Mouse (Mus musculus) lung, embryonic 14.5 days (tissue): Measurements from ENCODE around the gene Gm36079. TPM values are rescaled to one million over a fixed set of nuclear protein-coding genes. Genes with fewer than 3 reads are reported as not detected.
"Not testable (repeated sequence)": the region's sequence is repeated elsewhere in the genome, so short reads cannot be mapped to it uniquely, and the experiment has no call there.

Experiments
- ATAC-seq: fragments of 200-750 bp; cut with Nextera tagmentation; 2 replicates; pipeline ENCODE4 v1.8.0; 2017; ENCODE audit warnings: mild to moderate bottlenecking, moderate TSS enrichment, moderate library complexity; ENCODE audit not compliant: insufficient read depth
- DNase-seq: peaks from one replicate; pipeline ENCODE4 v3.0.0-alpha.2; 2015
- H3K27ac ChIP-seq: fragments of 300-500 bp; sonication (generic); 2 replicates; pipeline ENCODE4 v1.5.1; 2014; ENCODE audit warnings: low read depth, mild to moderate bottlenecking, moderate library complexity
- H3K27me3 ChIP-seq: fragments of 300-500 bp; sonication (generic); 2 replicates; pipeline ENCODE4 v1.6.1; 2014; ENCODE audit warnings: low read length, control low read depth; ENCODE audit not compliant: insufficient read depth
- H3K36me3 ChIP-seq: fragments of 300-500 bp; sonication (generic); 2 replicates; pipeline ENCODE4 v1.6.1; 2014; ENCODE audit warnings: control low read depth; ENCODE audit not compliant: insufficient read depth
- H3K4me1 ChIP-seq: fragments of 300-500 bp; sonication (generic); 2 replicates; pipeline ENCODE4 v1.6.1; 2014; ENCODE audit warnings: antibody characterized with exemption, control low read depth; ENCODE audit not compliant: insufficient read depth
- H3K4me2 ChIP-seq: fragments of 300-500 bp; sonication (generic); 2 replicates; pipeline ENCODE4 v1.6.1; 2014; ENCODE audit warnings: mild to moderate bottlenecking
- H3K4me3 ChIP-seq: fragments of 300-500 bp; sonication (generic); 2 replicates; pipeline ENCODE4 v1.5.1; 2014; ENCODE audit warnings: low read depth, low read length
- H3K9ac ChIP-seq: fragments of 300-500 bp; sonication (generic); 2 replicates; pipeline ENCODE4 v1.6.1; 2014
- H3K9me3 ChIP-seq: fragments of 300-500 bp; sonication (generic); 2 replicates; pipeline ENCODE4 v1.6.1; 2016; ENCODE audit warnings: low read depth, low read length, control low read depth
- WGBS: fragments of 180-500 bp; shearing (Covaris S2); extraction: QIAGEN DNeasy Blood & Tissue Kit; methylation state at CpG from one replicate; pipeline ENCODE4 v1.1.7; 2014; 5-methylcytosine and 5-hydroxymethylcytosine counted together
- polyA plus RNA-seq: library from polyadenylated mRNA; unstranded; fragments of >200 nt; fragmentation: Nextera tagmentation; extraction: Ambion mirVana; gene quantifications from 2 replicates; pipeline ENCODE4 v1.2.1, GENCODE M21; 2014

The Gm36079 gene
- polyA plus RNA-seq: not detected in 2 replicates

GRCm38 (mm10) chr13:120026911-120027310 lies at the start of gene Gm36079:
TSS of gene Gm36079 (minus strand) at chr13:120027011.
- not testable (repeated sequence) for H3K4me3 ChIP-seq, DNase-seq, H3K4me1 ChIP-seq, H3K27ac ChIP-seq, H3K4me2 ChIP-seq, H3K36me3 ChIP-seq, H3K9me3 ChIP-seq, H3K9ac ChIP-seq, ATAC-seq
- peaks cover 14% of the 10 kb centered on the region; the same call in 1 of the 2 replicates for H3K27me3 ChIP-seq
- 0% methylated on average over 3 of the region's 17 CpGs for WGBS

- DNase-seq, H3K36me3 ChIP-seq, H3K9ac ChIP-seq, H3K4me3 ChIP-seq, H3K27ac ChIP-seq, H3K4me1 ChIP-seq, H3K4me2 ChIP-seq, H3K9me3 ChIP-seq, H3K27me3 ChIP-seq: not testable (repeated sequence)
- no CpG with 5 or more reads among the region's 13 CpGs for WGBS
- 0 out of 2 replicates have a peak, but pooled peaks have one; percentile 47 for ATAC-seq
Observed at GRCm38 (mm10) chr13:120070878-120071277, 44.1 kb upstream of the Gm36079 start.

- H3K36me3 ChIP-seq, H3K4me2 ChIP-seq, H3K27me3 ChIP-seq, H3K4me1 ChIP-seq, H3K27ac ChIP-seq, H3K9me3 ChIP-seq, H3K9ac ChIP-seq, ATAC-seq, DNase-seq, H3K4me3 ChIP-seq: not testable (repeated sequence)
- WGBS: no CpG with 5 or more reads among the region's 12 CpGs
Observed at GRCm38 (mm10) chr13:120070012-120070598, 43.3 kb upstream of the Gm36079 start.

- H3K9me3 ChIP-seq, H3K27ac ChIP-seq, H3K9ac ChIP-seq, H3K4me2 ChIP-seq, H3K4me1 ChIP-seq, H3K27me3 ChIP-seq, H3K4me3 ChIP-seq, DNase-seq, H3K36me3 ChIP-seq: not testable (repeated sequence)
- peak; percentile 95 for ATAC-seq
- WGBS: no CpG with 5 or more reads among the region's 22 CpGs
Observed at GRCm38 (mm10) chr13:120063439-120064089, 36.8 kb upstream of the Gm36079 start.

GRCm38 (mm10) chr13:120062903-120063302 lies 36.1 kb upstream of the Gm36079 start:
- ATAC-seq, H3K36me3 ChIP-seq, H3K4me1 ChIP-seq, H3K9ac ChIP-seq, DNase-seq, H3K4me3 ChIP-seq, H3K9me3 ChIP-seq, H3K27me3 ChIP-seq, H3K4me2 ChIP-seq, H3K27ac ChIP-seq: not testable (repeated sequence)
- no CpG with 5 or more reads among the region's 4 CpGs for WGBS

GRCm38 (mm10) chr13:120052085-120052484 lies 25.3 kb upstream of the Gm36079 start, which contains the start of gene Gm21188:
TSS of gene Gm21188 (minus strand) at chr13:120052194.
- H3K4me2 ChIP-seq, H3K4me1 ChIP-seq, H3K9ac ChIP-seq, DNase-seq, H3K4me3 ChIP-seq, ATAC-seq, H3K27ac ChIP-seq, H3K27me3 ChIP-seq, H3K36me3 ChIP-seq, H3K9me3 ChIP-seq: not testable (repeated sequence)

GRCm38 (mm10) chr13:120048608-120049007 lies 21.8 kb upstream of the Gm36079 start:
- not testable (repeated sequence) for H3K9me3 ChIP-seq, H3K4me1 ChIP-seq, H3K9ac ChIP-seq, ATAC-seq, H3K4me3 ChIP-seq, DNase-seq, H3K27me3 ChIP-seq, H3K4me2 ChIP-seq, H3K27ac ChIP-seq, H3K36me3 ChIP-seq
- no CpG with 5 or more reads among the region's 5 CpGs for WGBS

GRCm38 (mm10) chr13:120048186-120048585 lies 21.4 kb upstream of the Gm36079 start:
- H3K4me3 ChIP-seq, H3K9me3 ChIP-seq, H3K4me2 ChIP-seq, H3K27me3 ChIP-seq, DNase-seq, H3K9ac ChIP-seq, H3K36me3 ChIP-seq, H3K4me1 ChIP-seq, H3K27ac ChIP-seq, ATAC-seq: not testable (repeated sequence)
- no CpG with 5 or more reads among the region's 2 CpGs for WGBS

- not testable (repeated sequence) for H3K4me1 ChIP-seq, H3K4me3 ChIP-seq, H3K4me2 ChIP-seq, H3K27me3 ChIP-seq, ATAC-seq, H3K9ac ChIP-seq, H3K9me3 ChIP-seq, DNase-seq, H3K27ac ChIP-seq, H3K36me3 ChIP-seq
- 3% methylated on average over 19 of the region's 40 CpGs for WGBS
Observed at GRCm38 (mm10) chr13:120046422-120047209, 19.8 kb upstream of the Gm36079 start.
